Mouse (Mus musculus) fibroblast of lung, adult 2 months (primary cell): ENCODE results near the gene Nrm.
"Not testable (repeated sequence)": the region's sequence is repeated elsewhere in the genome, so short reads cannot be mapped to it uniquely, and the experiment has no call there.

Source experiments
- DNase-seq: peaks from one replicate; pipeline ENCODE4 v3.0.0-alpha.2; 2011; ENCODE audit warnings: low read depth

The Nrm gene

DNA sequence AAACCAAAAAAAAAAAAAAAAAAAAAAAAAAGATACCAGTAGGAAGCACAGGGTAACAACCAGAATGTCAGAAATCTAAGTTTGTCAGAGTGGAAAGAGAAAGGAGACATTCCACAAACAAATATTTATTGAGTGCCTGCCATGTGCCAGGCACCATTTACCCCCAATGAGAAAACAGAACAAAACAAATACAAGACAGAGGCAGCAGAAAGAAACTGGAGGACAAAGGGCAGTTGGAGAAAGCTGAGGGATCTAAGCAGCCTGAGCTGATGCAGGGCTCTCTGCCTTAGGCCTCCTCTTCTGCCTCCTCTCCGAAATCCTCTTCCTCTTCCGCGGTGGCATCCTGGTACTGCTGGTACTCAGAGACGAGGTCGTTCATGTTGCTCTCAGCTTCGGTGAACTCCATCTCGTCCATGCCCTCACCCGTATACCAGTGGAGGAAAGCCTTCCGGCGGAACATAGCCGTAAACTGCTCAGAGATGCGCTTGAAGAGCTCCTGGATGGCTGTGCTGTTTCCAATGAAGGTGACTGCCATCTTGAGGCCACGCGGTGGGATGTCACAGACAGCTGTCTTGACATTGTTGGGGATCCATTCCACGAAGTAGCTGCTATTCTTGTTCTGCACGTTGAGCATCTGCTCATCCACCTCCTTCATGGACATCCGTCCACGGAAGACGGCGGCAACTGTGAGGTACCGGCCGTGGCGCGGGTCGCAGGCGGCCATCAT, 26.3 kb upstream of the Nrm start:
- DNase-seq = no peak

DNA sequence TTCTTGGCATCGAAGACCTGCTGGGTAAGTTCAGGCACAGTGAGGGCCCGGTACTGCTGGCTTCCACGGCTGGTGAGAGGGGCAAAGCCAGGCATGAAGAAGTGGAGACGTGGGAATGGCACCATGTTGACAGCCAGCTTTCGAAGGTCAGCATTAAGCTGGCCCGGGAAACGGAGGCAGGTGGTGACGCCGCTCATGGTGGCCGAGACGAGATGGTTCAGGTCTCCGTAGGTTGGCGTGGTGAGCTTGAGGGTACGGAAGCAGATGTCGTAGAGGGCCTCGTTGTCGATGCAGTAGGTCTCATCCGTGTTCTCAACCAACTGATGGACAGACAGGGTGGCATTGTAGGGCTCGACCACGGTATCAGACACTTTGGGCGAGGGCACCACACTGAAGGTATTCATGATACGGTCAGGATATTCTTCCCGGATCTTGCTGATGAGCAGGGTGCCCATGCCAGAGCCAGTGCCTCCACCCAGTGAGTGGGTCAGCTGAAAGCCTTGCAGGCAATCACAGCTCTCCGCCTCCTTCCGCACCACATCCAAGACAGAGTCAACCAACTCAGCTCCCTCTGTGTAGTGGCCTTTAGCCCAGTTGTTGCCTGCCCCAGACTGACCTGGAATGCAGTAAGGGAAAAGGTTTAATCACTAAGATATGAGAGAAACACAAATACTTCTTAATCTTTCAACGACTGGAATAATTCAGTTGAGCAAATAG, 25.5 kb upstream of the Nrm start:
- DNase-seq = no peak

DNA sequence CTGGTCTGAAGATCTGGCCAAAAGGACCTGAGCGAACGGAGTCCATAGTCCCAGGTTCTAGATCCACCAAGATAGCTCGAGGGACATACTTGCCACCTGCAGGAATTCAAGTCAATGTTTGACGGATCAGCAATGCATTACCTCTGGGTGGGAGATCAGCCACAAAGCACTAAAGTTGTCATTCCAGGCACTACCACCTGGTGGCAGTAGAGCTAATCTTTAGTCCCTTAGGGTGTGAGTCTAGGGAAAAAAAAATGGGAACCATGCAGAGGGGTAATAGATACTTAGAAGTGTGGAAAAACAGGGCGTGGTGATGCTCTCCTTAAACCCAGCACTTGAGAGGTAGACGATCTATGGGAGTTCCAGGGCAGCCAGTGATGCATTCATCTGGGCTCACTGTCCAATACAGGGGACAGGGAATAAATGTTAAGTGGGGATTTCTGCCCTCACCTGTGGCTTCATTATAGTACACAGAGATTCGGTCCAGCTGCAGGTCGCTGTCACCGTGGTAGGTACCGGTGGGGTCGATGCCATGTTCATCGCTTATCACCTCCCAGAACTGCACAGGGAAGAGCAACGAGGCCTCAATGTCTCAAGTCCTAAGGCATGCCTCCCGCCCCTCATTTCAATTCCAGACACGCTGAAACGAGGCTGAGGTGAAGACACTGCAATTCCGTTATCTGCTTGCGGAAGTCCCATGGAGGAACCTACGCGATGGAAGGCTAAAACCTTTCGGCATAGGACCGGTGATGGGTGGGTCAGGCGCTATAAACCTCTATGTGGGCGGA, 24.7 kb upstream of the Nrm start:
- DNase-seq = peak; percentile 79

DNA sequence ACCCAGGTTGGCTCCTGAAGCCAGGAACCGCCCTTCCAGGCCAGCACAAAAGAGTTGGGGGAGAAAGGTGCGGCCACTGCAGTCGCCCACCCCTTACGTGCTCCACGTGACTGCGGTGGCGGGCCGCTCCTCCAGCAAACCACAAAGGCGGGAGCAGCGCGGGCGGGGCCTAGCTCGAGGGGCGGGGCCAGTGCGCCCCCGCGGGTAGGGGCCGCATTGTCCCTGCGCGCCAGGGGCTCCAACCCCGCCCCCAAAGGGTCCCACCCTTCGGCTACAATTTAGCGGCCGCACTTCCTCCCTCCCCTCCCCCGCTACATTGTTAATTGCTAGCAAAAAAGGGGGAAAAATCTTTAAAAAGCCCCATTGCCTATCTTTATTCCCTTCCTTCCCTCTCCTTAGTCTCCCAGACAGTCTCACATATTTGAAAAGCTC, 24.1 kb upstream of the Nrm start:
- DNase-seq = no peak

DNA sequence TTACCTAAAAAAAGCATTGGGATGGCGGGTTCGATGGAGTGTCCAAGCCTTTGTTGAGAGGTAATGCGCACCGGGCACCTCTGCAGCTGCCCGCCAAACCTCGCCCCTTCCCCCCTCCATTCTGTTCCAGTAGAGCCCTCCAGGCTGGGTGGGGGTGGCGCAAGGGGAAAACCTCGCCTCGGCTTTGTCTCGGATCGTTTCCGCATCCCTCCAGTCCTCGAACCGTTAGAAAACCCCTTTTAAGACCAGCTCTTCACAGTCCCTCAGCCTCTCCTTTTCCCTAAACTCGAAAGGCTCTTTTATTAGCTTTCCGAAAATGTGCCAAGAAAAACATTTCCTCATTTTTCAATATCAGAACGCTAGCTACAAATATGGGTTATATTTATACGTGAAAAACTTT, 23.6 kb upstream of the Nrm start:
- DNase-seq = no peak

DNA sequence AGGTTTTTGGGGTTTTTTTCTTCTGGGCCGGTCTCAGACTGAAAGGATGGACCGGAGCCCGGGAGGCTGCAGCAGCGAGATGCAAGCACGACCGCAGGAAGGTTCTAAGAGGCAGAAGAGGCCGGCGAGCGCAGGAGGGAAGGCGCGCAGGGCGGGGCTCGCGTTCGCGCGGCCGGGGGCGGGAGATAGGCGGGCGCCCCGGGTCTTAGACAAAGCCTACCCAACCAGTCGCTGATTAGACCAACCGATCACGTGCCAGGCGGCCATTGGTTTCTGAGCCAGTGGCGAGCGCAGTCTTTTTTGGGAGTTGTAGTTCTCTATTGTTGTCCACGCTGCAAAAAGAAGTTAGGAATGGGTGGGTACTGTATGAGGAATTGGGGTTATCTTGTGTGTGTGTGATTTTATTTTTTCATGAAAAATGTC, 23.0 kb upstream of the Nrm start, which contains the start of gene Tubb5:
Tubb5 (minus strand) TSS at position 185 of the 423 bp plus-strand sequence.
- peak; percentile 96 for DNase-seq

DNA sequence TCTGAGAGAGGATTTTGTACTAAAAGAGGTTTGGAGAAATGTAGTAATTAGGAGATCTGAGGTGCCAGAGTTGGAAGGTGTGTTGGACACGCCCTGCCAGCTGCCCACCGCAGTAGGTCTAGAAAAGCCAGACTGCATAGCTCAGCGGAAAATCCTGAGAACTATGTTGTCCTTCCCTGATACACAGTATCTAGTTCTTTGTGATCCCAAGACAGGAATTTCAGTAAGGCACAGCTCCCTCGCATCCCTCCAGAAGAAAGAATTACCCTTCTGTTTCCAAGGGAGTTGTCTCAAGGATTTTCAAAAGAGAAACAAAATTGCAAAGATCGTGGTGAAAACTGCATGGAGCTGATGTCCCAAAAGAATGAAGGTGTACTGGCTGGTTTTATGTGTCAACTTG, 22.5 kb upstream of the Nrm start:
- no peak for DNase-seq

DNA sequence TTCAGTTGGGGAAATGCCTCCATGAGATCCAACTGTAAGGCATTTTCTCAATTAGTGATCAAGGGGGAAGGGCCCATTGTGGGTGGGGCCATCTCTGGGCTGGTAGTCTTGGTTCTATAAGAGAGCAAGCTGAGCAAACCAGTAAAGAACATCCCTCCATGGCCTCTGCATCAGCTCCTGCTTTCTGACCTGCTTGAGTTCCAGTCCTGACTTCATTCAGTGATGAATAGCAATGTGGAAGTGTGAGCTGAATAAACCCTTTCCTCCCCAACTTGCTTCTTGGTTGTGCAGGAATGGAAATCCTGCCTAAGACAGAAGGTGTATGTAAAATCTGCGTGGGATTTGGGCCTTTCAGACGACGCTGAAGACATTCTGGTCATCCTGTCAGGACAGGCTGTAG, 22.1 kb upstream of the Nrm start:
- DNase-seq = not testable (repeated sequence)

DNA sequence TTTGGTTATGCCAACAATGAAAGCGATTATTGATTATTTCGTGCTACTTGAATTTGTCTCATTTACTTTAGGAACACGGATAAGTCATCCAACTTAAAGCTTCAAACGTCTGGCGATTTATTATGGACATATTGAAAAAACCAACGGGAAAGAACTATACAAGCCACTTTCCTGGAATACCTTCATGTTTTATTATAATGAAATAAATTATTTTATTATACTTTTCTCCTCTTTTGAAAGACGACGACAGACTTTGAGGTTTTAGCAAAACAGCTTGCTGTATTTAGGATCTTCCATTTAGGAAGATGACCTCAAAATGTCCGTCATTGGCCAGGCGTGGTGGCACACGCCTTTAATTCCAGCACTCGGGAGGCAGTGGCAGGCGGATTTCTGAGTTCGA, 20.6 kb upstream of the Nrm start:
- DNase-seq = no peak

DNA sequence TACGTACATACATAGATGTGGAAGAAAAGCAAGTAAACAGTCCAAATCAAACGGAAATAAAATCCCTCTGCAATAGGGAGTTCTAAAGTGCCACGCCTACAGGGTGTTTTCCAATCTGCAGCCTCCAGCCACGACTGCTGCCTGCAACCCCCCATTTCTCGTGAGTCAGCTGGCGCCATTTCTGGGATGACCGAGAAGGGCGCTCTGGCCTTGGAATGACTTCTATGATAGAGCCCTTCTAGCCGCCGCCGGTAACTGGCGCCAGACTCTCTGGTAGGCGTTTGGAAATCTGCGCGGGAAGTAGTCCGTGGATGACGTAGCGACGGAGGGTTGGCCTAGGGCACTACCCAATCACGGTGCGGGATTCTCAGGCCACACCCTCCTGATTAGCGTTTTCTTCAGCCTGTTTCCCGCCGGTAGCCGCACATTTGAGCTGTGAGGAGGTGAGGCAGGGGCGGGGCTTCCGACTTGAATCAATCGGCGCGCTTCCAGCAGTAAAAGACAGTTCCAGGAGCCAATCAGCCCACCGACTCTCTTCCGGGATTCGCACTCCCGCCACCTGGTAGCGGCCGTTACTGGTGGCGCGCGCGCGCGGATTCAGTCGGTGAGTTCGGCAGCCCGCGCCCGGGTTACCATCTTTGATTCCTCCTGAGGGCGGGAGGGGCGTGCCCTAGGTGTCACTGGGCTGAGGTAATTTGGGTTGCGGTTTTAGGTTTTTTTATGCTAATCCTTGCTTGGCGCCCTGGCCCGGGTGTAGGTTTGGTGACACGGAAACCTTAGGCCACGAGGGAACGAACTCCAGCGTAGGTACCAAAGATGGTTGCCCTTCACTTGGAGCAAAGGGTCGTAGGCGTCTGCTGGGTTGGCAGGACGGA, 19.8 kb upstream of the Nrm start, which contains the start of gene Mdc1:
Mdc1 (plus strand) TSS at position 440 of the 875 bp plus-strand sequence.
- peak; percentile 99 for DNase-seq

DNA sequence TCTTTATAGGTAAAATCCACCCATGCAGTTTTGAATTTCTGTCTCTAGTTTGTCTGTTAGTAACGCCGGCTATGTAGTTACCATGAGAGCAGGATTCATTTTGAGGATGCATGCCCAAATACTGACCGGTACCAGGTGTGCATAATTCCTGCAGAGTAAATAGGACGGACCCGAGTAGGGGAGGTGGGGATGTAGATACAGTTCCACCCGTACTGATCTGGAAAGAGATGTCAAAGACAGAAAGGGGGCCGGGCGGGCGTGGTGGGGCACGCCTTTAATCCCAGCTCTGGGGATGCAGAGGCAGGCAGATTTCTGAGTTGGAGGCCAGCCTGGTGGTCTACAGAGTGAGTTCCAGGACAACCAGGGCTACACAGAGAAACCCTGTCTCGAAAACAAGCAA, 19.1 kb upstream of the Nrm start:
- no peak for DNase-seq

DNA sequence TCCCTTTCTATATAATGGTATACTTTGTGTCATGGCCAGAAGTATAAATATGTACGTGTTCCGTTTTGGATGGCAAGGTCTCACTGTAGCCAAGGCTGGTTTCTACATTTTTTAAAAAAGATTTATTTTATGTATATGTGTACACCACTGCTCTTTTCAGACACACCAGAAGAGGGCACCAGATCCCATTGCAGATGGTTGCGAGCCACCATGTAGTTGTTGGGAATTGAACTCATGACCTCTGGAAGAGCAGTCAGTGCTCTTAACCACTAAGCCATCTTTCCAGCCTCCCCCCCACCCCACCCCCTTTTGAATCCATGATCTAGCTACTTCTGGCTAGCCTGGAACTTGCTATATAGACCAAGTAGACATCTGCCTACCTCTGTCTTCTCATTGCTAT, 17.6 kb upstream of the Nrm start:
- DNase-seq = no peak

DNA sequence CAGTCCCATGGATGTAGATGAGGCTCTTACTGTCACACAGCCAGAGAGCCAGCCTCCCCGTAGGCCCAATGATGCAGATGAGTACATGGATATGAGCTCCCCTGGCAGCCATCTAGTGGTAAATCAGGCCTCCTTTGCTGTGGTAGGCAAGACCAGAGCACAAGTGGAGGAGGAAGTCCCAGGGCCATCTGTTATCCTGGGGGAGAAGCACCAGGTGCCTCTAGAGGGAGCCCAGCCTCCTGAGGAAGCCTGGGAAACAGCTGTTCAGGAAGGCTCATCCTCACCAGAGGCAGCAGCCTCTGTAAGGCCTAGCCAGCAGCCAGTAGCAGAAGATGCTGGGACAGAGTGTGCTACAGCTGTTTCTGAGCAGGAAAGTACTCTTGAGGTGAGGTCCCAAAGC, 13.0 kb upstream of the Nrm start:
- no peak for DNase-seq

DNA sequence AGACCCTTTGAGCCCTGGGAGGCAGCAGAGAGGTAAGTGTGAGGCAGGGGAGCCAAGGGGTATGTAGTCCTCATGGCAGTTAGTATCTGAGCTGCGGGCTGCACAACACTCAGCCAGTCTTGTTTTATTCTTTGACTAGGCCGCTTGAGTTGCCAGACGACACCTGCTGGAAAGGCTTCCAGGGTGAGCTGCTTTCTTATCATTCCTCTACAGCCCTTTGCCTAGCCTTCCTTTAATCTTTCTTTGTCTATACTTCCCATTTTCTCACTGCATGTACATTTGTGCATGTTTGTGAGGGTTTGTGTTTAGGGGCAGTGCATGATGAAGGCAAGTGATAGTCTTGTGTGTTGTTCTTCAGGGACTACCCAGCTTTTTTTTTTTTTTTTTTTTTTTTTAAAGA, 10.1 kb upstream of the Nrm start:
- no peak for DNase-seq

DNA sequence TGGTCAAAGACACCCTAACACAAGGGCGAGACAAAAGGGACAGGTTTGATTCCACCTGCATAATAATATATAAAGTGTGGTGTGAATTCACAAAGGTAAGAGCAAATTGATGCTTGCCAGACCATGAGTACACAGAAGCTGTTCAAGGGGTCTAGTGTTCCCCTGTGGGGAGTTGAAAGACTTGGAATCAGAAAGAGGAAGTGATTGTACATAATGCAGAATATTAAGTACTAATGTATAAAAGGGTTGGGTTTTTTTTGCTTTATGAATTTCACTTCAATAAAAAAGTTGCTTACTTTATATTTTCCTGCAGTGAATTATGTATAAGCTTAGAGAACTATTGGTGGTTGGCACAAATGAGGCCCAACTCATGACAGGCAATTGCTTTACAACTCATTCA, 1.7 kb upstream of the Nrm start:
- no peak for DNase-seq

DNA sequence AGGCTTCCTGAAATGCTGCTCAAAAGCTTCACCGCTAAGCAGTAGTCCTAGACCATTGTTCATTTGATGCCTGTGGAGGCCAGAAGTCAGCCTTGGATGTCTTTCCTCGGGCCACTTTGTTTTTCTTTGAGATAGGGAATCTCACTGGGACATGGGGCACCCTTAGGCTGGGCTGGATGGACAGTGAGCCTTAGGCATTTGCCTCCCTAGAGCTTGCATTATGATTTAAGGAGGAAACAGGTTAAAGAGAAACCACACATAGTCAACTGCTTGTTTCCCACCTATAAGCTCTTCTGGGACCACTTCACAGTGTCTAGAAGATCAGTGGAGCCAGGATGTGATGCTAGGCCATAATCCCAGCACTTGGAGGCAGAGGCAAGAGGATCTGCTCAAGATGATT, 1.3 kb upstream of the Nrm start:
- DNase-seq = no peak

DNA sequence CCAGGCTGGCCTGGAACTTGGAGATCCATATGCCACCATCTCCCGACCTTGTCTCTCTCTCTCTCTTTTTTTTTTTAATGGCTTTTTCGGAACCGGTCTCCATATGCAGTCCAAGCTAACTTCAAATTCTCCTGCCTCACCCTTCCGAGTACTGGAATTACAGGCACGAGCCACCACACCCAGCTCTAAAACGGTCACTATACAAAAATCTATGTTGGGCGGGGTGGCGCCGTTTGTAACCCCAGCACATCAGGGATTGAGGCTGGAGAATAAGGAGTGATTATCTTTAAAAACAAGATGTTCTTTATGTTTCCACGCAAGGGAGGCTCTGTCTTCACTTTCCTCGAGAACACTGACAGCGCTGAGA, 304 bp upstream of the Nrm start:
- no peak for DNase-seq

DNA sequence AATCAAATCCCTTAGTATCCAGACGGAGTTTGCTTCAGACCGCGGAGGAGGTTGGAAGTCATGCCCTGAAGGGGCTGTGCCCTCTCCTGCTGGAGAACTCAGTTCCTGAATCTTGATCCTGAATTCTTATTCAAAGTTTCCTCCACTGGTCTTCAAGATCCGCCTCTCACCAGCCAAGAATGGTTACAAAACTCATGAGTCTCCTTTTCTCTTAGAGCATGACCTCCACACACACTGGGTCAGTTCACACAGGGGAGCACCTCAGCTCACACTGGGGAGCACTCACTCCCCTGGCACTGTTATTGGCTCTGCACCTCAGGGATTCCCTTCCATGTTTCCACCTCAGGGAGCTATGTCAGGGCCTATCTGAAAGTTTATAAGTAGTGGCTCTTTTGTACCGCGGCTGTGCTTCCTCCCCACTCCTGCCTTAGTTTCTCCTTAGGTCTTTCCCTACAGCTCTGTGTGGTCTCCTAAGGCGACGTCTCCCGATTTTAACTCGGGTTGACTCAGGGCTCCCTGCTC, 3.8 kb downstream of the Nrm start:
- DNase-seq = no peak

DNA sequence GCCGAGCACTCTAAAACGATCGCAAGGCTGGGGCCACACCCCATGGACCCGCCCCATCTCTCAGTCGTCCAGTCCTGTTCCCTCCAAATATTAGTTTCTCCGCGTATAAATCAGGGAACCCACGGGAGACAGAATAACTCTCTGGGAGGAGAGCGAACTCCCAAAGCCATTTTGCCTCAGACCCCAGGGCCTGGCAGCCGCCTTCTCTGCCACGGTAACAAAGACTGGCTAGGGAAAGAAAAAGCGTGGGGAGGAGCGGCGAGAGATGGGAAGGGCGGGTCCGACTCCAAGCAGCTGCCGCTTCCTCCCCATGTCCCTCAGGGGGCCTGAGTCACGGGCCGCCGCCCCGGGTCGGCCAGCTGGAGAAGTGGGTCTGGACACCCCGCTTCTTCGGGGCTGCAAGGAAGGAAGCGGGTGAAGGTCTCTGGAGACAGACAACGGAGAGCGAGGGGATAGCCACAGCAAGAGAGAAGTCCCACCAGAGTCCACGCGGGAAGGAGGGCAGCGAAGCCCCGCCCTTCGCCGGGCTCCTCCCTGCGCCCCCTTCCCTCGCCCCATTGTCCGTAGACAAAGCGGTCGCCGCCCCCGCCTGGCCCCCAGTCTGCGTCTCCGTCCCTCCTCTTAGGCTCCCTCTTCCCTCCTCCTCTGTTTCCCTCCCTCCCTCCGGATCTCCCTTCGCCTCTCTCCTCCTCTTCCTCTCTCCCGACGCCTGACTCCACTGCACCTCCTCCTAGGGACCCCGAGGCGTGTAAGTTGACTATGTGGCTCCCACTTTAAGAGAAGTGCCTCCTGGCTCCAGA, 4.6 kb downstream of the Nrm start, which contains the start of gene Ppp1r18:
Ppp1r18 (plus strand) TSS at position 113 of the 800 bp plus-strand sequence.
- no peak for DNase-seq

DNA sequence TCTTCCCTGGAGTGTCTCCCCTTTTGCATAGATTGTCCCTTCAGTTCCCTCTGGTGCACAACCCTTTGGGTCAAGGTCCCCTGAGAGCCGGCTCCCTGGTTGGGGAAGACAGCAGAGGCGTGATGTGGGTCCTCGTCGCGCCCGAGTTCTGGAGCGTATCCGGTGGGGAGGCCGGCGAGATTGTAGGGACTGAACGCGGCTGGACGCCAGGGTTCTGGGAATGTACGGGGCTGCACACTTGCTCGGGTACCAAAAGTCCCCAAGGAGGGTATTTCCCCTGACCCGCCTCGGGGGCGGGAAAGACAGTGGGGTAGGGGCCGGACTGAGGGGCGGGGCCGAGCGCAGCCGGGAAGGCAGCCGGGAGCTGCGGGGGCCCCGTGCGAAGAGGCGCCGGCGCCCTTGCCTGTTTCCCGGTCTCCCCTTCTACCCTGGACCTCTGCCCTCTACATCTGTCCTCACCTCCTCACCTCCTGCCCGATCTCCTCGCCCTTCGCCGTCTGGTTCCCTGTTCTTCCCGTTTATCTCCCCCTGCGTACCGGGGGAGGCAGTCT, 5.2 kb downstream of the Nrm start:
- DNase-seq = no peak
